Mouse (Mus musculus) heart, embryonic 15.5 days (tissue): ENCODE measurements around the gene Cisd3. TPM values are rescaled to one million over a fixed set of nuclear protein-coding genes. Genes with fewer than 3 reads are reported as not detected.
A peak's percentile ranks its signal among the peaks of the same experiment; 100 is the strongest.

Source experiments
- ATAC-seq: fragments of 200-750 bp; cut with Nextera tagmentation; replicated peaks from 2 replicates; pipeline ENCODE4 v1.8.0; 2017; ENCODE audit warnings: low read depth, moderate TSS enrichment; ENCODE audit not compliant: insufficient number of reproducible peaks, insufficient read depth, low FRiP score
- H3K27ac ChIP-seq: fragments of 300-500 bp; sonication (generic); 2 replicates; pipeline ENCODE4 v1.5.1; 2015; ENCODE audit warnings: mild to moderate bottlenecking, inconsistent platforms
- H3K27me3 ChIP-seq: fragments of 300-500 bp; sonication (generic); 2 replicates; pipeline ENCODE4 v1.6.1; 2015; ENCODE audit warnings: inconsistent platforms
- H3K36me3 ChIP-seq: fragments of 300-500 bp; sonication (generic); 2 replicates; pipeline ENCODE4 v1.6.1; 2015; ENCODE audit warnings: mild to moderate bottlenecking, inconsistent platforms
- H3K4me1 ChIP-seq: fragments of 300-500 bp; sonication (generic); replicated peaks from 2 replicates; pipeline ENCODE4 v1.6.1; 2015; ENCODE audit warnings: inconsistent platforms
- H3K4me2 ChIP-seq: fragments of 300-500 bp; sonication (generic); 2 replicates; pipeline ENCODE4 v1.6.1; 2015; ENCODE audit warnings: inconsistent platforms, mild to moderate bottlenecking, moderate library complexity
- H3K4me3 ChIP-seq: fragments of 300-500 bp; sonication (generic); 2 replicates; pipeline ENCODE4 v1.5.1; 2015; ENCODE audit warnings: mild to moderate bottlenecking, inconsistent platforms
- H3K9ac ChIP-seq: fragments of 300-500 bp; sonication (generic); 2 replicates; pipeline ENCODE4 v1.6.1; 2015; ENCODE audit warnings: mild to moderate bottlenecking, inconsistent platforms
- H3K9me3 ChIP-seq: fragments of 300-500 bp; sonication (generic); replicated peaks from 2 replicates; pipeline ENCODE4 v1.6.1; 2016; ENCODE audit warnings: inconsistent platforms
- WGBS: fragments of 180-500 bp; shearing (Covaris S2); methylation state at CpG from one replicate; pipeline ENCODE4 v1.1.7; 2015; ENCODE audit warnings: mixed read lengths; 5-methylcytosine and 5-hydroxymethylcytosine counted together
- polyA plus RNA-seq: library from polyadenylated mRNA; unstranded; fragments of >200 nt; fragmentation: Nextera tagmentation; extraction: Ambion mirVana; gene quantifications from 2 replicates; pipeline ENCODE4 v1.2.1, GENCODE M21; 2015

Gene Cisd3
- polyA plus RNA-seq, 1 experiment from 2014 or later: 69.4 TPM

- Histone ChIP-seq H3K36me3 (peaks cover 34% of the 10 kb centered on the region), H3K4me2 (peak overlapping the region; percentile 73), H3K9me3 (no peaks in the 10 kb centered on the region), H3K4me3 (peak overlapping the region; percentile 82), H3K27ac (peak overlapping the region; percentile 89), H3K9ac (peak overlapping the region; percentile 86), H3K4me1 (peaks cover 61% of the 10 kb centered on the region), H3K27me3 (no peaks in the 10 kb centered on the region)
- no peak for ATAC-seq
- WGBS: 0% methylated on average over 6 of the region's 8 CpGs
Observed at GRCm38 (mm10) chr11:97664339-97664665, 21.3 kb upstream of the Cisd3 start.

- Histone ChIP-seq H3K9ac (peak overlapping the region; percentile 86; the same call in 1 of the 2 replicates), H3K4me2 (peak overlapping the region; percentile 73), H3K27ac (peak overlapping the region; percentile 89), H3K4me1 (peaks cover 61% of the 10 kb centered on the region), H3K9me3 (no peaks in the 10 kb centered on the region), H3K36me3 (peaks cover 34% of the 10 kb centered on the region), H3K4me3 (peak overlapping the region; percentile 82), H3K27me3 (no peaks in the 10 kb centered on the region)
- no peak for ATAC-seq
- WGBS: 33% methylated on average over 6 of the region's 6 CpGs
Observed at GRCm38 (mm10) chr11:97664771-97665240, 20.8 kb upstream of the Cisd3 start.

GRCm38 (mm10) chr11:97665431-97665830 is 20.2 kb upstream of the Cisd3 start:
- Histone ChIP-seq H3K36me3 (peaks cover 34% of the 10 kb centered on the region), H3K27ac (no peak overlapping the region), H3K4me2 (no peak overlapping the region), H3K9ac (no peak overlapping the region), H3K4me3 (no peak overlapping the region; the same call in 1 of the 2 replicates), H3K9me3 (no peaks in the 10 kb centered on the region), H3K27me3 (no peaks in the 10 kb centered on the region), H3K4me1 (peaks cover 66% of the 10 kb centered on the region)
- no peak for ATAC-seq
- 90% methylated on average over 13 of the region's 13 CpGs for WGBS

DNA sequence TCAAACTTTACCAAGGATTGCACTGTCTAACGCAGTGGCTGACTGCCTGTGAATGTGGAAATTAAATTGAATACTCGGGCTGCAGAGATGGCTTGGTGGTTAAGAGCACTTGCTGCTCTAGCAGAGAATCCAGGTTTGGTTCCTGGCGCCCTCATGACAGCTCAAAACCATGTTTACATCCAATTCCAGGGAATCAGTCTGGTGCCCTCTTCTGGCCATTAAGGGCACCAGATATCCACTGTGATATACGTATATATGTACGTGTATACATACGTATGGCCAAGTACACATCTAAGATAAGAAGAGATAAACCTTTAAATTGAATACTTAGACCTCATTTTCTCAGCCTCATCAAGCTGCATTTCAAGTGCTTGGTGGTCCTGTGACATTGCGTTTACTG is 19.4 kb upstream of the Cisd3 start:
- peaks cover 40% of the 10 kb centered on the region for H3K36me3 ChIP-seq
- no peaks in the 10 kb centered on the region for H3K9me3 ChIP-seq
- peaks cover 66% of the 10 kb centered on the region for H3K4me1 ChIP-seq
- no peak overlapping the region for H3K27ac ChIP-seq
- WGBS: 90% methylated on average over 7 of the region's 7 CpGs
- no peak overlapping the region for H3K4me3 ChIP-seq
- no peak overlapping the region for H3K4me2 ChIP-seq
- H3K27me3 ChIP-seq: no peaks in the 10 kb centered on the region
- no peak overlapping the region for H3K9ac ChIP-seq
- ATAC-seq: no peak

DNA sequence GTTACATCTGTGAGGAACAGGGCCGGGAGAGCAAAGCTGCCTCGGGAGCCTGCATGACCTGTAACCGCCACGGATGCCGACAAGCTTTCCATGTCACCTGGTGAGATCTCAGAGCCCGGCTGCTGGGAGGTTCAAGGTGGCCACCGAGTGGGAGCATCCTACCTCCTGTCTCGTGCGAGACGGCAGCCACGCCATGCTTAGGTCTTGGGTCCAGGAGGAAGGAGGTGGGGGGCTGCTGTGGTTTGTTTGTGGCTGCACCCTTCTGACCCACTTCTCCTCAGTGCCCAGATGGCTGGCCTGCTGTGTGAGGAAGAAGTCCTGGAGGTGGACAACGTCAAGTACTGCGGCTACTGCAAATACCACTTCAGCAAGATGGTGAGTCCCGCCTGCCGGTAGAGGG is 18.8 kb upstream of the Cisd3 start:
- Histone ChIP-seq H3K36me3 (peaks cover 46% of the 10 kb centered on the region), H3K9me3 (no peaks in the 10 kb centered on the region), H3K27me3 (no peaks in the 10 kb centered on the region), H3K4me2 (no peak overlapping the region), H3K4me1 (peaks cover 61% of the 10 kb centered on the region), H3K4me3 (no peak overlapping the region), H3K9ac (no peak overlapping the region), H3K27ac (no peak overlapping the region)
- WGBS: 90% methylated on average over 15 of the region's 15 CpGs
- ATAC-seq: no peak

GRCm38 (mm10) chr11:97668160-97668559 is 17.5 kb upstream of the Cisd3 start:
- Histone ChIP-seq H3K4me2 (no peak overlapping the region), H3K27ac (no peak overlapping the region), H3K4me1 (peaks cover 50% of the 10 kb centered on the region), H3K9ac (no peak overlapping the region), H3K4me3 (no peak overlapping the region), H3K27me3 (no peaks in the 10 kb centered on the region), H3K9me3 (no peaks in the 10 kb centered on the region), H3K36me3 (peaks cover 60% of the 10 kb centered on the region)
- 90% methylated on average over 7 of the region's 7 CpGs for WGBS
- ATAC-seq: no peak

GRCm38 (mm10) chr11:97669268-97669667 is 16.4 kb upstream of the Cisd3 start:
- 38% methylated on average over 15 of the region's 15 CpGs for WGBS
- H3K9ac ChIP-seq: peak overlapping the region; percentile 38; the same call in 1 of the 2 replicates
- H3K4me1 ChIP-seq: peaks cover 47% of the 10 kb centered on the region
- peak overlapping the region; percentile 47 for H3K4me2 ChIP-seq
- H3K9me3 ChIP-seq: no peaks in the 10 kb centered on the region
- peak overlapping the region; percentile 17 for H3K4me3 ChIP-seq
- no peak for ATAC-seq
- H3K36me3 ChIP-seq: peaks cover 71% of the 10 kb centered on the region
- no peaks in the 10 kb centered on the region for H3K27me3 ChIP-seq
- H3K27ac ChIP-seq: peak overlapping the region; percentile 89

- WGBS: 14% methylated on average over 6 of the region's 6 CpGs
- Histone ChIP-seq H3K4me3 (peak overlapping the region; percentile 13; the same call in 1 of the 2 replicates), H3K36me3 (peaks cover 76% of the 10 kb centered on the region), H3K4me2 (peak overlapping the region; percentile 56), H3K27me3 (no peaks in the 10 kb centered on the region), H3K9me3 (no peaks in the 10 kb centered on the region), H3K27ac (peak overlapping the region; percentile 89), H3K9ac (peak overlapping the region; percentile 40; the same call in 1 of the 2 replicates), H3K4me1 (peaks cover 41% of the 10 kb centered on the region)
- ATAC-seq: peak; percentile 87
Observed at GRCm38 (mm10) chr11:97669829-97670228, 15.8 kb upstream of the Cisd3 start.

GRCm38 (mm10) chr11:97670234-97671176 is 15.1 kb upstream of the Cisd3 start:
- no peaks in the 10 kb centered on the region for H3K9me3 ChIP-seq
- peak overlapping the region; percentile 40 for H3K9ac ChIP-seq
- H3K27me3 ChIP-seq: no peaks in the 10 kb centered on the region
- peak overlapping the region; percentile 13; the same call in 1 of the 2 replicates for H3K4me3 ChIP-seq
- ATAC-seq: peak; percentile 79
- peak overlapping the region; percentile 89 for H3K27ac ChIP-seq
- peak overlapping the region; percentile 56 for H3K4me2 ChIP-seq
- 28% methylated on average over 13 of the region's 13 CpGs for WGBS
- peaks cover 35% of the 10 kb centered on the region for H3K4me1 ChIP-seq
- peaks cover 80% of the 10 kb centered on the region for H3K36me3 ChIP-seq

GRCm38 (mm10) chr11:97671177-97671527 is 14.5 kb upstream of the Cisd3 start:
- H3K4me3 ChIP-seq: no peak overlapping the region
- no peaks in the 10 kb centered on the region for H3K9me3 ChIP-seq
- no peaks in the 10 kb centered on the region for H3K27me3 ChIP-seq
- peaks cover 33% of the 10 kb centered on the region for H3K4me1 ChIP-seq
- no peak for ATAC-seq
- no peak overlapping the region for H3K4me2 ChIP-seq
- peaks cover 80% of the 10 kb centered on the region for H3K36me3 ChIP-seq
- 65% methylated on average over 2 of the region's 2 CpGs for WGBS
- no peak overlapping the region for H3K27ac ChIP-seq
- H3K9ac ChIP-seq: peak overlapping the region; percentile 40

DNA sequence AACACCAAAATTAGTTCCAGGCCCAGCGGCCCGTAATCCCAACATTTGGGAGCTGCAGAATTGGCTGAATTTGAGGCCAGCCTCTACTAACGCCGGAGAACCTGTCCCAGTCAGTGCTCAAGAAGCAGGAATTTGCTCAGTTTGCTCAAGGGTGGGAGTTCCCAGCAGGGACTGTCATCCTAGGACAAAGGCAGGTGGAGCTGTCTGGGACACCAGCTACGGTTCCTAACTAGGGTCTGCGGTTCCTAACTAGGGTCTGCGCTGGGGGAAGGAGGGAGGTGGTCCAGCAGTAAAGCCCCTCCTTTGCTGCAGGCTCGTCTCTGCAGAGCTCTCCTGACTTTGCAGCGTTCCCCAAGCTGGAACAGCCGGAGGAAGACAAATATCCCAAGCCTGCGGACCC is 12.5 kb upstream of the Cisd3 start:
- no peak for ATAC-seq
- no peak overlapping the region for H3K4me3 ChIP-seq
- no peaks in the 10 kb centered on the region for H3K9me3 ChIP-seq
- no peak overlapping the region for H3K27ac ChIP-seq
- H3K9ac ChIP-seq: no peak overlapping the region
- H3K36me3 ChIP-seq: peaks cover 81% of the 10 kb centered on the region
- no peaks in the 10 kb centered on the region for H3K27me3 ChIP-seq
- H3K4me1 ChIP-seq: peaks cover 30% of the 10 kb centered on the region
- 89% methylated on average over 11 of the region's 11 CpGs for WGBS
- no peak overlapping the region for H3K4me2 ChIP-seq
